Mouse (Mus musculus) limb, embryonic 14.5 days (tissue): ENCODE data around the gene Nudcd3. TPM values are rescaled to one million over a fixed set of nuclear protein-coding genes. Genes with fewer than 3 reads are reported as not detected.

Source experiments
- ATAC-seq: fragments of 200-750 bp; cut with Nextera tagmentation; 2 replicates; pipeline ENCODE4 v1.8.0; 2017; ENCODE audit warnings: low read depth, moderate number of reproducible peaks, moderate TSS enrichment; ENCODE audit not compliant: low FRiP score
- DNase-seq: peaks from one replicate; pipeline ENCODE4 v3.0.0-alpha.2; 2015; ENCODE audit warnings: low spot score
- H3K27ac ChIP-seq: fragments of 300-500 bp; sonication (generic); replicated peaks from 2 replicates; pipeline ENCODE4 v1.5.1; 2014; ENCODE audit warnings: low read depth, mild to moderate bottlenecking, low read length, moderate library complexity, mixed read lengths
- H3K27me3 ChIP-seq: fragments of 300-500 bp; sonication (generic); 2 replicates; pipeline ENCODE4 v1.6.1; 2014; ENCODE audit warnings: low read length, mixed read lengths; ENCODE audit not compliant: control insufficient read depth, insufficient read depth
- H3K36me3 ChIP-seq: fragments of 300-500 bp; sonication (generic); 2 replicates; pipeline ENCODE4 v1.6.1; 2014; ENCODE audit warnings: mild to moderate bottlenecking, low read length, moderate library complexity, mixed read lengths; ENCODE audit not compliant: control insufficient read depth, insufficient read depth
- H3K4me1 ChIP-seq: fragments of 300-500 bp; sonication (generic); 2 replicates; pipeline ENCODE4 v1.6.1; 2014; ENCODE audit warnings: antibody characterized with exemption, low read length, mixed read lengths; ENCODE audit not compliant: control insufficient read depth, insufficient read depth
- H3K4me2 ChIP-seq: fragments of 300-500 bp; sonication (generic); replicated peaks from 2 replicates; pipeline ENCODE4 v1.6.1; 2014; ENCODE audit warnings: low read depth, mild to moderate bottlenecking, low read length, moderate library complexity; ENCODE audit not compliant: severe bottlenecking
- H3K4me3 ChIP-seq: fragments of 300-500 bp; sonication (generic); replicated peaks from 2 replicates; pipeline ENCODE4 v1.5.1; 2014; ENCODE audit warnings: low read length
- H3K9ac ChIP-seq: fragments of 300-500 bp; sonication (generic); 2 replicates; pipeline ENCODE4 v1.6.1; 2014; ENCODE audit warnings: mild to moderate bottlenecking, low read depth, low read length, moderate library complexity; ENCODE audit not compliant: severe bottlenecking
- H3K9me3 ChIP-seq: fragments of 300-500 bp; sonication (generic); 2 replicates; pipeline ENCODE4 v1.6.1; 2016; ENCODE audit warnings: low read length; ENCODE audit not compliant: control insufficient read depth
- POLR2A ChIP-seq: fragments of 200-500 bp; IDR thresholded peaks from 2 replicates; pipeline ENCODE4 v1.8.0; 2012; ENCODE audit warnings: inconsistent platforms, mild to moderate bottlenecking, moderate library complexity, borderline replicate concordance; ENCODE audit not compliant: insufficient read depth, insufficient read length; ENCODE audit errors: extremely low read depth
- WGBS: fragments of 180-500 bp; shearing (Covaris S2); extraction: QIAGEN DNeasy Blood & Tissue Kit; methylation state at CpG from one replicate; pipeline ENCODE4 v1.1.7; 2014; 5-methylcytosine and 5-hydroxymethylcytosine counted together
- polyA plus RNA-seq, 2 experiments: library from polyadenylated mRNA; depleted of rRNA in 1 of 2; stranded (reverse) in 1 of 2; unstranded in 1 of 2; fragments of >200 nt; fragmentation: Nextera tagmentation in 1 of 2; extraction: Ambion mirVana in 1 of 2; gene quantifications; 2 replicates each; pipeline versions ENCODE4 v1.2.1 to v1.2.3; 2012 to 2014

Nudcd3 gene
- polyA plus RNA-seq, 2 experiments, result 32.1 to 45.9 TPM

- Histone ChIP-seq H3K4me2 (no peak overlapping the region), H3K4me1 (peaks cover 11% of the 10 kb centered on the region), H3K36me3 (no peaks in the 10 kb centered on the region), H3K4me3 (no peak overlapping the region), H3K9ac (peak overlapping the region; percentile 14; the same call in 1 of the 2 replicates), H3K27ac (no peak overlapping the region), H3K9me3 (no peaks in the 10 kb centered on the region), H3K27me3 (no peaks in the 10 kb centered on the region)
- DNase-seq (no peak), ATAC-seq (no peak)
- TF ChIP-seq POLR2A, result no peak
- 17% methylated on average over 2 of the region's 2 CpGs for WGBS
Measured at GRCm38 (mm10) chr11:6178673-6179166, 21.5 kb downstream of the Nudcd3 start.

GRCm38 (mm10) chr11:6177781-6178420, 22.3 kb downstream of the Nudcd3 start:
- ATAC-seq (no peak), DNase-seq (no peak)
- H3K4me1 ChIP-seq, result peaks cover 11% of the 10 kb centered on the region
- H3K9ac ChIP-seq, result no peak overlapping the region
- H3K4me2 ChIP-seq, result no peak overlapping the region
- H3K27me3 ChIP-seq, result no peaks in the 10 kb centered on the region
- 76% methylated on average over 8 of the region's 8 CpGs for WGBS
- no peak for TF ChIP-seq POLR2A
- H3K27ac ChIP-seq, result no peak overlapping the region
- H3K9me3 ChIP-seq, result no peaks in the 10 kb centered on the region
- H3K36me3 ChIP-seq, result no peaks in the 10 kb centered on the region
- H3K4me3 ChIP-seq, result no peak overlapping the region

DNA sequence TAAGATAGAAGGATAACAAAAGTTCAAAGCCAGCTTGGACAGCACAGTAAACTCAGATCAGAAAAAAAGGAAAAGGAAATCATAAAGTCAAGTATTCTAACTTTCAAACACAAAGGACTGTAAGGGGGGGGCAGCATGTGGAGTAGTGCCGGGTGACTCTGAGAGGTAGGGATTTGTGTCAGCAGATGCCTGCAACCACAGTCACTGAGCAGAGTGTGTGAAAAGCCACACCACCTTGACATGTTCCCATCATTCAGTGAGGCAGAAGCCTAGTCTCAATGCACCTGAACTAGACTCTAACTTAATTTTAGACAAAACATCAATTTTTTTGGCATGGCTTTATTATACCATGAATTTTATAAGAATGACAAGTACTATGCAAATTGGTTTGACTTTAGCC, 24.7 kb downstream of the Nudcd3 start:
- Histone ChIP-seq H3K4me2 (no peak overlapping the region), H3K36me3 (no peaks in the 10 kb centered on the region), H3K4me1 (peaks cover 11% of the 10 kb centered on the region), H3K27ac (no peak overlapping the region), H3K9me3 (no peaks in the 10 kb centered on the region), H3K27me3 (no peaks in the 10 kb centered on the region), H3K9ac (no peak overlapping the region), H3K4me3 (no peak overlapping the region)
- no peak for DNase-seq
- no peak for TF ChIP-seq POLR2A
- no peak for ATAC-seq
- 62% methylated on average over 1 of the region's 1 CpGs for WGBS

DNA sequence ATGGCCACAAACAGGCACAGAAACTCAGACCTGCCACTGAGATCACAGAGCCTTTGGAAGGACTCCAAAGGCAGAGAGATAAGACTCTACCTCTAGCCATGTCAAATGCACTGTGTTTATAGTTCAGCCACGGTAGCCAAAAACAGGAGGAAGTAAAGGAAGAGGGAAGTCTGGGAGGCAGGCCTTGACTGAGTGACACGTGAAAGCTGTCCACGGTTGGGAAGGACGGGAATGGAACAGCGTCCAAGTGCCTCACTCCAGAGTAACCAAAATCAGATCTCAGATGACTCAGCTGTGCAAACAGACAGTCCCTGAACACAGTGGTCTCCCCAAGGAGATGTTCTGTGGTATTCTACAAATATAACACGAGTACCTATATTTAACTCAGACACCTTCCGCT, 25.5 kb downstream of the Nudcd3 start:
- H3K4me2 ChIP-seq, result no peak overlapping the region
- no peaks in the 10 kb centered on the region for H3K9me3 ChIP-seq
- WGBS, result 73% methylated on average over 7 of the region's 7 CpGs
- H3K36me3 ChIP-seq, result no peaks in the 10 kb centered on the region
- no peak overlapping the region for H3K27ac ChIP-seq
- no peak for DNase-seq
- H3K9ac ChIP-seq, result no peak overlapping the region
- ATAC-seq, result no peak
- H3K27me3 ChIP-seq, result no peaks in the 10 kb centered on the region
- H3K4me1 ChIP-seq, result peaks cover 11% of the 10 kb centered on the region
- no peak overlapping the region for H3K4me3 ChIP-seq
- TF ChIP-seq POLR2A, result no peak

DNA sequence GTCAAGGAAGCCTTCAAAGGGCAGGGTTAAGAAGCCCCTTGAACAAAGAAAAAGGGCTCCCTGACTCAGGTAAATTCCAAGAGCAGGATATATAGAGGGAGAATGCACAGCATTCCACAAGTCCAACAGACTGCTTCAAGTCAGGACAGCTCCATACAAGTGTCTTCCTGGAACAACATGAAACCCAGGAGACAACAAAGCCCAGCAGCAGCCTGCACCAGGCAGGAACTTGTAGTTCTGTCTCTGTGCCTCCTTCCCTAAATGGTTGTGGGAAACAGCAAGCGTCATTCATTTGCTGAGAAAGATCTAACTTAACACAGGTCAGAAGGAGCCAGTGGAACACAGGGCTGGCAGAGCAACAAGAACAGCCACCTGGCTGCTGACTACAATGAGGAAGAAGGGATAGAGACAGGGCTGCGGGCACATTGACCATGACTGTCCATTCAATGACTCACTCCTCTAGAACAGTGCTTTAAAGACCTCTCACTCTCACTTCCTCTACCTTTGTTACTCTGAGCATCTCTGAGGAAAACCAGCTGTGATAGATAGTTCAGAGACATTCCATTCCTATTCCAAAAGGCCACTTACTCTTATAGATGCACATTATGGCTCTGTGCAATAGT, 31.1 kb downstream of the Nudcd3 start:
- no peak overlapping the region for H3K4me3 ChIP-seq
- ATAC-seq, result no peak
- 87% methylated on average over 2 of the region's 2 CpGs for WGBS
- DNase-seq, result peak; percentile 56
- no peak overlapping the region for H3K9ac ChIP-seq
- H3K9me3 ChIP-seq, result no peaks in the 10 kb centered on the region
- H3K36me3 ChIP-seq, result no peaks in the 10 kb centered on the region
- no peak overlapping the region for H3K4me2 ChIP-seq
- no peak overlapping the region for H3K27ac ChIP-seq
- H3K27me3 ChIP-seq, result no peaks in the 10 kb centered on the region
- H3K4me1 ChIP-seq, result no peaks in the 10 kb centered on the region
- no peak for TF ChIP-seq POLR2A
